Mouse (Mus musculus) fat pad, adult 2 months (tissue): ENCODE data around the gene Prph2.

Experiments
- DNase-seq: peaks from one replicate; pipeline ENCODE4 v3.0.0-alpha.2; 2011; ENCODE audit warnings: low read depth, low spot score; ENCODE audit errors: extremely low read depth

Prph2 gene

GRCm38 (mm10) chr17:46962153-46962552, 51.9 kb downstream of the Prph2 start:
- DNase-seq, result no peak

DNA sequence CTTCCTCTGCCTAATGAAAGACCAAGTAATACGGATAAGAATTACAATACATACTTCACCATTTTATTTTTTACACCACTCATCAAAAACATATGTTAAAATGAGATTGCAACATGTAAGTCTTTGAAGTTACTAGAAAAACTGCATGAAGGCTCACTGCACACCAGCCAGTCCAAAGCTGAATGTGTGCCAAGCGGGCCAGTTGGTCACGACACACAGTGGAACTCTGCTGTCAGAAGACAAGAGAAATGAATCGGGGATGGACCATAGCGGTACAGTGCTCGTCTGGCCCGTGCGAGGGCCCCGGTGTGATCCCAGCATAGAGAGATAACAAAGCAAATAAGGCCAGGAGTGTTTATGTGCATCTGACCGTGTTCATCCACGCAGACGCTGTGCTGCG, 52.9 kb downstream of the Prph2 start:
- DNase-seq, result no peak

DNA sequence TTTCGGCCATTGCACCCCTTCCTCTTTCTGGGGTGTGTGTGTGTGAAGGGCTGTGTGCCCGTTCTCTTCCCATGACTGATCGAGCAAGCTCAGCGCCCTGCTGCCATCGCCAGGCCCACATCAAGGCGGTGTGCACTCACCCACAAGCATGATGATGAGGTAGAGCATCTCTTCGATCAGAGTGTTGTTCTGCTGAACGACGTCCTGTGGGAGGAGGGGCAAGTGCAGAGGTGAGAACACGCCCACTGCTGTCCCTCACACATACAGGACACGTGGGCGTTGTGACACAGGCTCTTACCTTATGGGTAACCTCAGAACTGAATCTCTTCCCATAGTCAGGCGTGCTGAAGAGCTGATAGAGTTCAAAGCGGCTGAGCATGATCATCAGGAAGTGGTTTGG, 56.6 kb downstream of the Prph2 start:
- DNase-seq, result no peak

GRCm38 (mm10) chr17:46972603-46973002, 62.3 kb downstream of the Prph2 start:
- no peak for DNase-seq
